Mouse (Mus musculus): ENCODE measurements around the gene Plek2.

GRCm38 (mm10) chr12:78952053-78952452 lies 45.3 kb upstream of the Plek2 start:
- TF ChIP-seq POLR2A (IDR thresholded peaks at IDR 0.05; ENCODE audit: low read depth, low read length) (no peak), CTCF (conservative IDR thresholded peaks at IDR 0.05; ENCODE audit: insufficient read depth, insufficient read length, low read depth, low read length) (no peak)
